Mouse (Mus musculus) layer of hippocampus, postnatal 10 days (tissue): Measurements from ENCODE around the gene Psmb3. TPM values are rescaled to one million over a fixed set of nuclear protein-coding genes. Genes with fewer than 3 reads are reported as not detected.

Experiments used
- DNase-seq, 2 experiments: peaks; one replicate each; pipeline ENCODE4 v3.0.0; 2021; ENCODE audit warnings: low spot score in 2 of 2
- microRNA-seq, 2 experiments: library from miRNA; unstranded; fragments of <30 nt; microRNA quantifications; one replicate each; pipeline ENCODE4 v1.2.0; 2021
- total RNA-seq, 2 experiments: library from RNA; stranded (reverse); gene quantifications; 2 replicates each; pipeline ENCODE4 v1.2.3; 2021

Psmb3 gene
- total RNA-seq, 2 experiments from 2014 or later: 146 to 170 TPM

GRCm38 (mm10) chr11:97744718-97745330 is 41.6 kb downstream of the Psmb3 start:
- DNase-seq: peak; percentile 98

GRCm38 (mm10) chr11:97745331-97745721 is 42.1 kb downstream of the Psmb3 start:
- no peak for DNase-seq

- no peak for DNase-seq
Observed at GRCm38 (mm10) chr11:97747773-97748172, 44.6 kb downstream of the Psmb3 start.

- DNase-seq: no peak
Observed at GRCm38 (mm10) chr11:97748496-97748895, 45.3 kb downstream of the Psmb3 start.

GRCm38 (mm10) chr11:97753277-97753676 is 50.1 kb downstream of the Psmb3 start:
- DNase-seq: no peak

GRCm38 (mm10) chr11:97758125-97758524 is 54.9 kb downstream of the Psmb3 start:
- DNase-seq: no peak

- no peak for DNase-seq
Observed at GRCm38 (mm10) chr11:97758942-97759341, 55.7 kb downstream of the Psmb3 start.

- no peak for DNase-seq
Observed at GRCm38 (mm10) chr11:97761638-97762037, 58.4 kb downstream of the Psmb3 start.

Small RNA genes within 50 kb of the gene (microRNA-seq; reads per million reads assigned to microRNA genes)
- gene Gm24158: 0.22 to 0.39 reads per million in 2 experiments
- gene Mir6927: 0 to 0.59 reads per million in 2 experiments
- 0 reads per million in 2 experiments for gene Mir8102

Other genes starting within 250 kb of the Psmb3 start
- under 1 TPM in 1 of 2 experiments, not detected in 1; 0.22 TPM for gene 4933428G20Rik, start 203.1 kb upstream of the Psmb3 start, total RNA-seq
- 100 to 1,000 TPM; 271 to 286 TPM for gene Srcin1, start 127.2 kb upstream of the Psmb3 start, total RNA-seq
- gene Epop, start 73.7 kb upstream of the Psmb3 start, total RNA-seq: 1 to 10 TPM; 7.4 to 9.8 TPM
- 10 to 100 TPM; 50.5 to 55.5 TPM for gene Mllt6, start 40.0 kb upstream of the Psmb3 start, total RNA-seq
- gene Cisd3, start 17.6 kb upstream of the Psmb3 start, total RNA-seq: 10 to 100 TPM; 34.3 to 40.1 TPM
- gene Pcgf2, start 2.9 kb upstream of the Psmb3 start, total RNA-seq: 10 to 100 TPM; 51.0 to 52.0 TPM
- gene Pip4k2b, start 41.3 kb downstream of the Psmb3 start, total RNA-seq: 100 to 1,000 TPM; 121 to 138 TPM
- 10 to 100 TPM; 19.5 to 20.6 TPM for gene Cwc25, start 63.2 kb downstream of the Psmb3 start, total RNA-seq
- under 1 TPM; 0.58 to 0.85 TPM for gene 1700001P01Rik, start 72.5 kb downstream of the Psmb3 start, total RNA-seq
- gene Rpl23, start 79.0 kb downstream of the Psmb3 start, total RNA-seq: 100 to 1,000 TPM; 458 to 501 TPM
- 100 to 1,000 TPM; 148 to 150 TPM for gene Lasp1, start 95.6 kb downstream of the Psmb3 start, total RNA-seq
- gene B230217C12Rik, start 137.4 kb downstream of the Psmb3 start, total RNA-seq: 10 to 100 TPM; 33.9 to 34.7 TPM
- under 1 TPM; 0.45 to 0.46 TPM for gene Fbxo47, start 180.8 kb downstream of the Psmb3 start, total RNA-seq